Mouse (Mus musculus): Measurements from ENCODE around the gene Rpp25l. TPM values are rescaled to one million over a fixed set of nuclear protein-coding genes. Genes with fewer than 3 reads are reported as not detected.

The Rpp25l gene
- polyA plus RNA-seq, 1 experiment from 2014 or later: 83.3 TPM

Other genes starting within 250 kb of the Rpp25l start
- 3.0 and 4.1 TPM in 2 replicates for gene Kif24, start 248.6 kb downstream of the Rpp25l start, polyA plus RNA-seq (2014; fragmentation: Nextera tagmentation; extraction: Ambion mirVana)
- gene Nudt2, start 248.4 kb downstream of the Rpp25l start, polyA plus RNA-seq (2014; fragmentation: Nextera tagmentation; extraction: Ambion mirVana): 80.2 and 82.0 TPM in 2 replicates
- gene AI464131, start 210.5 kb downstream of the Rpp25l start, polyA plus RNA-seq (2014; fragmentation: Nextera tagmentation; extraction: Ambion mirVana): 2.4 and 2.6 TPM in 2 replicates
- 10.5 and 11.1 TPM in 2 replicates for gene 1110017D15Rik, start 196.2 kb downstream of the Rpp25l start, polyA plus RNA-seq (2014; fragmentation: Nextera tagmentation; extraction: Ambion mirVana)
- 10.4 and 11.3 TPM in 2 replicates for gene Fam219a, start 144.0 kb downstream of the Rpp25l start, polyA plus RNA-seq (2014; fragmentation: Nextera tagmentation; extraction: Ambion mirVana)
- 1.4 and 1.6 TPM in 2 replicates for gene Dnaic1, start 143.8 kb downstream of the Rpp25l start, polyA plus RNA-seq (2014; fragmentation: Nextera tagmentation; extraction: Ambion mirVana)
- 64.7 and 73.9 TPM in 2 replicates for gene Enho, start 73.2 kb downstream of the Rpp25l start, polyA plus RNA-seq (2014; fragmentation: Nextera tagmentation; extraction: Ambion mirVana)
- gene Cntfr, start 16.4 kb downstream of the Rpp25l start, polyA plus RNA-seq (2014; fragmentation: Nextera tagmentation; extraction: Ambion mirVana): 12.6 and 12.7 TPM in 2 replicates
- 23.9 and 24.3 TPM in 2 replicates for gene Il11ra1, start 13.5 kb downstream of the Rpp25l start, polyA plus RNA-seq (2014; fragmentation: Nextera tagmentation; extraction: Ambion mirVana)
- gene Dctn3, start 9.6 kb upstream of the Rpp25l start, polyA plus RNA-seq (2014; fragmentation: Nextera tagmentation; extraction: Ambion mirVana): 301 and 330 TPM in 2 replicates
- 0.12 and 0.15 TPM in 2 replicates for gene Arid3c, start 17.6 kb upstream of the Rpp25l start, polyA plus RNA-seq (2014; fragmentation: Nextera tagmentation; extraction: Ambion mirVana)
- 23.4 and 25.2 TPM in 2 replicates for gene Galt, start 41.7 kb upstream of the Rpp25l start, polyA plus RNA-seq (2014; fragmentation: Nextera tagmentation; extraction: Ambion mirVana)
- 49.8 and 54.2 TPM in 2 replicates for gene Sigmar1, start 42.6 kb upstream of the Rpp25l start, polyA plus RNA-seq (2014; fragmentation: Nextera tagmentation; extraction: Ambion mirVana)
- gene Ccl27a, start 60.7 kb upstream of the Rpp25l start, polyA plus RNA-seq (2014; fragmentation: Nextera tagmentation; extraction: Ambion mirVana): 195 and 200 TPM in 2 replicates
- not detected in 2 replicates for gene Gm21541, start 190.1 kb upstream of the Rpp25l start, polyA plus RNA-seq (2014; fragmentation: Nextera tagmentation; extraction: Ambion mirVana)
- gene Gm20878, start 228.0 kb upstream of the Rpp25l start, polyA plus RNA-seq (2014; fragmentation: Nextera tagmentation; extraction: Ambion mirVana): 4.6 and 4.9 TPM in 2 replicates